Mouse (Mus musculus): ENCODE measurements around the gene Kcnmb1. TPM values are rescaled to one million over a fixed set of nuclear protein-coding genes. Genes with fewer than 3 reads are reported as not detected.

Kcnmb1 gene
- total RNA-seq, 2 experiments from 2014 or later: 0.20 TPM

GRCm38 (mm10) chr11:34002593-34002965 lies 39.8 kb downstream of the Kcnmb1 start:
- no peak for DNase-seq

- no peak for DNase-seq
Measured at GRCm38 (mm10) chr11:34007616-34008015, 44.8 kb downstream of the Kcnmb1 start.

GRCm38 (mm10) chr11:34008214-34008613 lies 45.4 kb downstream of the Kcnmb1 start:
- no peak for DNase-seq

- peak in 1 of 2 experiments; percentile 37 for DNase-seq
Measured at GRCm38 (mm10) chr11:34008702-34009101, 45.9 kb downstream of the Kcnmb1 start.

- DNase-seq: no peak
Measured at GRCm38 (mm10) chr11:34009316-34010087, 46.7 kb downstream of the Kcnmb1 start.

GRCm38 (mm10) chr11:34010133-34010858 lies 47.5 kb downstream of the Kcnmb1 start:
- no peak for DNase-seq

- no peak for DNase-seq
Measured at GRCm38 (mm10) chr11:34010859-34011172, 48.0 kb downstream of the Kcnmb1 start.

- DNase-seq: no peak
Measured at GRCm38 (mm10) chr11:34012007-34012652, 49.3 kb downstream of the Kcnmb1 start.

Other genes with a start within 250 kb of the Kcnmb1 start
- gene Kcnip1, start 30.1 kb downstream of the Kcnmb1 start, total RNA-seq (2021): 10 to 100 TPM; 20.6 to 21.0 TPM
- 1 to 10 TPM; 3.9 to 6.1 TPM for gene Lcp2, start 83.9 kb downstream of the Kcnmb1 start, total RNA-seq (2021)
- gene 4930469K13Rik, start 135.5 kb downstream of the Kcnmb1 start, total RNA-seq (2021): not detected
- gene Foxi1, start 245.1 kb downstream of the Kcnmb1 start, total RNA-seq (2021): not detected

Measured in layer of hippocampus, postnatal 36 days (tissue).